Mouse (Mus musculus): Measurements from ENCODE around the gene Pard3b. TPM values are rescaled to one million over a fixed set of nuclear protein-coding genes. Genes with fewer than 3 reads are reported as not detected.

The Pard3b gene
- polyA plus RNA-seq, 1 experiment from 2014 or later = 19.3 TPM

DNA sequence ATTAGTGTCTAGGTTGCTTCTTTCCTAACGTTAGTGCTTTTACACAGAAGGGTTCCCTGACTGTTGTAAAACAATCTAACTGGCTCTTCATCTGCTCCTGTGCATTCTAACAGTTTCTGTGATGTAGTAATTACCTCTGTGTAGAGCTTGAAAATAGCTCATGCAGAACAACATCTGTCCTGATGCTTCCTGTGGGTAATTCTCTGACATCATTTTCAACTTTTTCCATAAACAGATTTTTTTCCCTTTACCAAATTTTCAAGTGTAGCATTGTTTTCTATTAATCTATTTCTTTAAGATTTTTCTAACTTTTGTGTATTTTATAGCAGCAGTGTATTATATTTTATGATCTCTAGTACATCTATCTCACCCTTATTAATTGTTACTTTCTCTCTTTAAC, 917.2 kb downstream of the Pard3b start:
- no peak for ATAC-seq (ENCODE audit: low FRiP score)
- Histone ChIP-seq H3K9ac (no peak overlapping the region), H3K36me3 (replicated peaks) (no peaks in the 10 kb centered on the region), H3K4me3 (replicated peaks) (no peak overlapping the region), H3K4me1 (no peaks in the 10 kb centered on the region), H3K4me2 (no peak overlapping the region), H3K27me3 (no peaks in the 10 kb centered on the region), H3K9me3 (no peaks in the 10 kb centered on the region), H3K27ac (no peak overlapping the region)
- 58% methylated on average over 1 of the region's 1 CpGs for WGBS

DNA sequence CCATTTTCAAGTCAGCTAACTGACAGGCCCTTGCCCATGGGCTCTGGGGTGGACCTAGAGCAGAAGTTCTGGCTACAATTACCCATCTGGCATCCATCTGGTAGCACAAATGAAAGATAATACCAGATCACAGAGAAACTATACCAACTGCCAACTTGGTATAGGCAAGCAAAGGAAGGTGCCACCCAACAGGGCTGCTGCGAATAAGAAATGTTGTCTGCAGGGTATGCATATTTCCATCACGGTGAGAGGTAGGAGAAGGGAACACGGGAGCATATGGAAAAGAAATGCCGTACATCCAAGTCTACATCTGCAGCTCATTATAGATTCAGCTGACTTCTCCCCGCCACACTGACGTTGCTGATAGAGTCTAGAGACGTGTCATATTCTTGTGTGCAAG, 924.4 kb downstream of the Pard3b start:
- Histone ChIP-seq H3K9ac (no peak overlapping the region), H3K4me1 (peaks cover 10% of the 10 kb centered on the region), H3K9me3 (no peaks in the 10 kb centered on the region), H3K27me3 (no peaks in the 10 kb centered on the region), H3K4me3 (replicated peaks) (no peak overlapping the region), H3K27ac (peak overlapping the region; percentile 42; the same call in 1 of the 2 replicates), H3K4me2 (no peak overlapping the region), H3K36me3 (replicated peaks) (no peaks in the 10 kb centered on the region)
- no peak for ATAC-seq (ENCODE audit: low FRiP score)
- 82% methylated on average over 7 of the region's 7 CpGs for WGBS

DNA sequence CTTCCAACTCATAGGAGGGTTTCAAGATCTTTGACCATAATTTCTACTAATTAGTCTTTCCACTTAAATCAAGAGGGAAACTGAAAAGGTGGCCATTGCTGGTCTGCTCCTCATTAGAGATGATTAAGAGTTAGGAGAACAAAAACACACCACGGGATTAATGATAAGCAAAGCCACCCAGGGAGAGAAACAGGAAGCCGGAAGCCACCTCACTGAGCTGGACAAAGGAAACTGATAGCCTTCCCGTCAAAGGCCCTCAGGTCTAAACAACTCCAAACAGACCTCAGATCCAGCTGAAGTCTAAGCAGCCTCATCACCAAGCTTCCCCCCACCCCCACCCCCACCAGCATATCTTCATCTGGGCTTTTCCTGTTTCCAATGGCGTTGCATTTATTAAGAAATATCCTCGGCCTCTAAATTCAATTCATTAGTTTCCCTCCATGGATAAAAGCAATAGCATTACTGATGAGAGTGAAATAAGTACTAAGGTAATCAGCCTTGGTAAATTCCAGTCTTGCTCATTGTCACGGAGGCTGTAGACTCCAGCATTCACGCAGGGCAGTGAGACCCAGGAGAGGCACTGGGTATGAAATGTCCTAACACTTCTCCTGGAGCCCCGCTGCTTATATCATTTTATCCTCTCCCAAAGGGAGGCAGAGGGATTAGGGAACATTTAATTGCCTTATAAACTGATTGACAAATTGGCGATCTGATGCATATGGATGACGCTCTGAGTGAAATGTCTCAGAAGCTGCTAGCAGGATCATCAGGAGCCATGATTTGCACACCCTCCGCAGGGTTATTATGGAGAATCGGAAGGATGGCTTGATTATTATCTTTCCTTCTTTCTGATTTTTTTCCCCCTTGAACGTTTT, 925.9 kb downstream of the Pard3b start:
- WGBS = 16% methylated on average over 13 of the region's 13 CpGs
- H3K4me3 ChIP-seq (replicated peaks) = no peak overlapping the region
- H3K9me3 ChIP-seq = no peaks in the 10 kb centered on the region
- no peak overlapping the region for H3K9ac ChIP-seq
- H3K27me3 ChIP-seq = no peaks in the 10 kb centered on the region
- H3K4me1 ChIP-seq = peaks cover 10% of the 10 kb centered on the region
- H3K4me2 ChIP-seq = no peak overlapping the region
- H3K36me3 ChIP-seq (replicated peaks) = no peaks in the 10 kb centered on the region
- peak; percentile 81 for ATAC-seq (ENCODE audit: low FRiP score)
- H3K27ac ChIP-seq = peak overlapping the region; percentile 71

- 66% methylated on average over 9 of the region's 9 CpGs for WGBS
- Histone ChIP-seq H3K27me3 (no peaks in the 10 kb centered on the region), H3K4me2 (no peak overlapping the region), H3K9ac (no peak overlapping the region), H3K4me1 (peaks cover 10% of the 10 kb centered on the region), H3K36me3 (replicated peaks) (no peaks in the 10 kb centered on the region), H3K4me3 (replicated peaks) (no peak overlapping the region), H3K9me3 (no peaks in the 10 kb centered on the region), H3K27ac (peak overlapping the region; percentile 71)
- peak; percentile 67 for ATAC-seq (ENCODE audit: low FRiP score)
Observed at GRCm38 (mm10) chr1:62565120-62565809, 926.6 kb downstream of the Pard3b start.

DNA sequence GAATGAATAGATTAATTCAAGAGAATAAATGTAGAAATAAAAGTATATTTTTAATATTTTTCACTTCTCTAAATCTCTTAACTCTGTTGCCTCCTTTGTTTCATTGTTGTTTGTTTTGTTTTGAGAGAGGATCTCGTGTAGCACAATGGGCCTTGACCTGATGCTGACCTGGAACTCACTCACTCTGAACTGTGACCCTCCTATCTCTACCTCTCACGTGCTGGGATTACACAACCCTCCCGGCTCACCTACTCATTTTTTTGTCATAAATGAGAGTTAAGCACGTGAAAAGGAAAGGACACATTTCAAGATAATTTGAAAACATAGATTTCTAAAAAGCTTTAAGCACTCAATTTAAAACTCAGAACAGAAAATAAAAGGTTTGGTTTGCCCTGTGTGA, 928.0 kb downstream of the Pard3b start:
- Histone ChIP-seq H3K4me1 (peaks cover 10% of the 10 kb centered on the region), H3K4me3 (replicated peaks) (no peak overlapping the region), H3K9ac (no peak overlapping the region), H3K9me3 (no peaks in the 10 kb centered on the region), H3K4me2 (no peak overlapping the region), H3K36me3 (replicated peaks) (no peaks in the 10 kb centered on the region), H3K27ac (no peak overlapping the region), H3K27me3 (no peaks in the 10 kb centered on the region)
- WGBS = 20% methylated on average over 4 of the region's 4 CpGs
- ATAC-seq (ENCODE audit: low FRiP score) = no peak

DNA sequence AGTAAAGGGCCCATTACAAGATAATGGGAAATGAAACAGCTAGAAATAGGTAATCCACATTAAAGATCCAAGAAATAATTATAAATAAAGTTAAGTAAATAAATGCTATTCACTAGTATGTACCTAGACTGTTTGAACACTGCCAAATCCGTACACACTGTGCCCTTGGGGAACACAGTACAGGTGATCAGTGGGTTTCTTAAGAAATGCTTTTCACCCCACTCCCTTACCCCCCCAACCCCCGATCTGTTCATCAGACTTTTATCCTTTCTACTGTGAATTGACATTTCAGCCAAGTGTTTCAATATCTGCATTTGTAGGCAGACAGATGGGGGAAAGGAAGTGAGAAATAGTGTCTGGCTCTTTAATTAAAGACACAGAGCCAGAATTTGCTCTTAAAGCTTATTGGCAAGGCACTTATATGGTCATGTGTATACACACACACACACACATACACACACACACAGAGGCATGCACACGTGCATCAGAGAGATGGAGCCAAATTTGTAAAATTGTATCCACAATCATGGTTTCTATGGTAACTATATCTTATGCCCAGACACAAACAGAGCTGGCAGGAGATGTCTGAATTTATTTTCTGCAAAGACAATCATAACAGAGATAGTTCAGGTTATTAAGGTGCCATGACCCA, 938.4 kb downstream of the Pard3b start:
- Histone ChIP-seq H3K9ac (no peak overlapping the region), H3K27ac (no peak overlapping the region), H3K9me3 (no peaks in the 10 kb centered on the region), H3K4me1 (no peaks in the 10 kb centered on the region), H3K4me3 (replicated peaks) (no peak overlapping the region), H3K27me3 (no peaks in the 10 kb centered on the region), H3K4me2 (no peak overlapping the region), H3K36me3 (replicated peaks) (no peaks in the 10 kb centered on the region)
- whole genome bisulfite sequencing = 82% methylated on average over 3 of the region's 3 CpGs
- ATAC-seq (ENCODE audit: low FRiP score) = no peak

DNA sequence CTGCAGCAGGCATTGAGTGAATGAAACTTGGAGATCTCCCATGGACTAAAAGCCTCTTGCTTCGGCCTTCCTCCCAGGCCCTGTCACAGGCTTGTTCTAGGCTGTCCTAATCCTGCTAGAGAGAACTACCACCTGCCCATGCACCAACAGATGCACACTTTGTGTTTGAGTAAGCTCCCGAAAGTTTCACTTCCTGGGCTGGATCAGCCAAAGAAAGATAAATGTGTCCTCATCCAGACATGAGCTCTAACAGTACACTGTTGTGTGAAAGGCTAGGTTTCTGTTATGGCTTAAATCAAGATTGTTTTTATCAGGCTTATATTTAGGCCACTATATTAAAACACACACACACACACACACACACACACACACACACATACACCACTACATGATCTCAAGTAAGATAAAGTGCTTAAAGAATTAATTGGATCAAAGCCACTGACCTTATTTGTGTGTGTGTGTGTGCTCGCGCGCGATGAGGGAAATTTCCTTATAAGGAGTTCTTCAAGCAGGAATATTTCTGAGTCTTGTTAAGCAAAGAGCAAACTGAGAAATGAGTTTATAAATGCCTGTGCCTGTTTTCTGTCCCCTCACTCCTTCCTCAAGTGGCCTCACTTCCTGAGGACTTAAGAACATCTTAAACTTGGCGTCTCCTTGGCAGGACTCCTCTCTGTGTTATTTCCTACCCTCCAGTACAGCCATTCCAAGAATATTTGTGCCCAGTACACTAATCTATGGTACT, 940.6 kb downstream of the Pard3b start:
- no peak overlapping the region for H3K4me2 ChIP-seq
- no peaks in the 10 kb centered on the region for H3K9me3 ChIP-seq
- H3K4me3 ChIP-seq (replicated peaks) = no peak overlapping the region
- H3K36me3 ChIP-seq (replicated peaks) = no peaks in the 10 kb centered on the region
- H3K9ac ChIP-seq = no peak overlapping the region
- H3K27ac ChIP-seq = no peak overlapping the region
- no peaks in the 10 kb centered on the region for H3K4me1 ChIP-seq
- no peaks in the 10 kb centered on the region for H3K27me3 ChIP-seq
- 74% methylated on average over 7 of the region's 7 CpGs for WGBS
- ATAC-seq (ENCODE audit: low FRiP score) = no peak

GRCm38 (mm10) chr1:62580314-62580935, 941.8 kb downstream of the Pard3b start:
- 53% methylated on average over 4 of the region's 4 CpGs for WGBS
- Histone ChIP-seq H3K4me3 (replicated peaks) (no peak overlapping the region), H3K4me1 (no peaks in the 10 kb centered on the region), H3K4me2 (no peak overlapping the region), H3K36me3 (replicated peaks) (no peaks in the 10 kb centered on the region), H3K27ac (no peak overlapping the region), H3K27me3 (no peaks in the 10 kb centered on the region), H3K9ac (no peak overlapping the region), H3K9me3 (no peaks in the 10 kb centered on the region)
- ATAC-seq (ENCODE audit: low FRiP score) = no peak

DNA sequence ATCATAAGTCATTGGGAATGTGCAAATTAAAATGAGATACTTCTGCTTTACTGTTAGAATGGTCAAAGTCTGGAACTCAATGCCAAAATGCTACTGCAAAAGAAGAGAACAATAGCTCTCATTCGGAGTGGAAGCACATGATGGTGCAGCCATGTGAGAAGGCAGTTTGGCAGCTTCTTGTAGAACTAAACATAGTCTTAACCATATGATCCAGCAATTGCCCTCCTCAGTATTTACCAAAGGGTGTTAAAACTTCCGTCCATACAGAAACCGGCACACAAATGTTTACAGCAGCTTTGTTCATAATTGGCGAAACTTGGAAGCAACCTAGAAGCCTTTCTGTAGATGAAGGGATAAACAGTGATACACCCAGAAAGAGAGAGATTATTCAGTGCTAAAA, 943.9 kb downstream of the Pard3b start:
- Histone ChIP-seq H3K36me3 (replicated peaks) (no peaks in the 10 kb centered on the region), H3K4me1 (no peaks in the 10 kb centered on the region), H3K4me3 (replicated peaks) (no peak overlapping the region), H3K27ac (no peak overlapping the region), H3K4me2 (no peak overlapping the region), H3K9ac (no peak overlapping the region), H3K9me3 (no peaks in the 10 kb centered on the region), H3K27me3 (no peaks in the 10 kb centered on the region)
- WGBS = 83% methylated on average over 4 of the region's 4 CpGs
- ATAC-seq (ENCODE audit: low FRiP score) = no peak

- peaks cover 12% of the 10 kb centered on the region; the same call in 1 of the 2 replicates for H3K4me1 ChIP-seq
- no peaks in the 10 kb centered on the region for H3K36me3 ChIP-seq (replicated peaks)
- H3K4me3 ChIP-seq (replicated peaks) = no peak overlapping the region
- WGBS = 85% methylated on average over 6 of the region's 6 CpGs
- H3K9ac ChIP-seq = no peak overlapping the region
- no peaks in the 10 kb centered on the region for H3K9me3 ChIP-seq
- H3K4me2 ChIP-seq = no peak overlapping the region
- H3K27me3 ChIP-seq = no peaks in the 10 kb centered on the region
- no peak for ATAC-seq (ENCODE audit: low FRiP score)
- H3K27ac ChIP-seq = no peak overlapping the region
Observed at GRCm38 (mm10) chr1:62587536-62587935, 948.9 kb downstream of the Pard3b start.

DNA sequence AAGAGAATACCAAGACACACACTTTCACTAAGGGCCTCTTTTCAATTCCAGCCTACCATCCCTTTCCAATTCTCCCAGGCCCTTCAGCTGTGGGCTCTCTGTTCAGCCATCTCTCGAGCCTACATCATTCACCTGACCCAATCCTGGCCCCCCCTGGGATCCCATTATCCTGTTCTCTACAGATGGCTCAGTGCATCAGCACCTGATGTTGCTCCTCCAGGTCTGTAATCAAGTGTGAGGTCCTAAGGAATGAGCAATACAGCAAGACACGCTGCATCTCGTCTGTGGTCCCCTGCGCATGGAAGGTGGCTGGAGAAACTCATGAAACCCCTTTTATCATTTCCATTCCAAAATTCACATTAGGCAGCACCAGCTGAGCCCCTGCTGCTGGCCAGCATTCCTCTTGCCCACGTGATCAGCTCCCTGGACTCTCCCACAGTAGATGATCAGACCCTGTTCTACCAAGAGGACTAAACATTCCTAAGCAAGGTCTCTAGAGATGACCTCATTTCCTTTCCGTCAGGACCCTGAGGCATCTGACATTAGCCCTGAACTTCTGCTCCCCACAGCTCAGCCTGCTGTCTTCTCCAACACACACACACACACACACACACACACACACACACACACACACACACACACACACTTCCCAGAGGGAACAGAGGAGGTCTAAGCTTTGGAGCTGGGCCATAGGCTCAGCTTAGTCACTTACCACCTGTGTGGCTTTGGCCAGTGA, 952.8 kb downstream of the Pard3b start:
- Histone ChIP-seq H3K4me2 (no peak overlapping the region), H3K9me3 (no peaks in the 10 kb centered on the region), H3K27ac (no peak overlapping the region), H3K4me3 (replicated peaks) (no peak overlapping the region), H3K27me3 (no peaks in the 10 kb centered on the region), H3K9ac (no peak overlapping the region), H3K4me1 (peaks cover 12% of the 10 kb centered on the region; the same call in 1 of the 2 replicates), H3K36me3 (replicated peaks) (no peaks in the 10 kb centered on the region)
- ATAC-seq (ENCODE audit: low FRiP score) = peak; percentile 44; the same call in 1 of the 2 replicates
- 69% methylated on average over 6 of the region's 6 CpGs for WGBS
